12 mouse cellular contexts compared by ENCODE assay signal in genomic region chr14:60196884-60197283, GRCm38 (mm10). TPM values are rescaled to one million over a fixed set of nuclear protein-coding genes. Genes with fewer than 3 reads are reported as not detected.
A peak's percentile ranks its signal among the peaks of the same experiment; 100 is the strongest.
DNase-seq lines count a peak whose midpoint lies in the region; ATAC-seq lines count a peak whose summit lies in the region.
"Had no signal": no experiment of that assay in that cellular context is flagged by ENCODE, and none has a peak within 500 bp of the region (broad histone marks: within the 10 kb centered on the region; RNA-seq: fewer than 3 reads in every experiment).

TSS of gene Atp8a2 (minus strand) at chr14:60197179.

- peak; percentile 87 for ATAC-seq in frontal cortex, adult (ENCODE audit: low TSS enrichment)
- ATAC-seq in midbrain, embryonic 12.5 days (ENCODE audit: low FRiP score, low read depth) = no peak
- no peak for ATAC-seq in neural tube, embryonic 14.5 days (ENCODE audit: low read depth)
- no peak for ATAC-seq in megakaryocyte, adult 5-6 weeks (ENCODE audit: poor library complexity, severe bottlenecking)

- 86% methylated on average over 7 of the region's 7 CpGs for WGBS in midbrain, embryonic 12.5 days
- WGBS in midbrain, embryonic 10.5 days = 90% methylated on average over 7 of the region's 7 CpGs
- WGBS in neural tube, embryonic 14.5 days = 86% methylated on average over 7 of the region's 7 CpGs

- H3K9ac ChIP-seq in midbrain, embryonic 12.5 days (replicated peaks) = no peak within 1 kb of the TSS
- no peak within 1 kb of the TSS for H3K9ac ChIP-seq in neural tube, embryonic 14.5 days (replicated peaks; ENCODE audit: low read depth, low read length)
- H3K9ac ChIP-seq: kidney, embryonic 15.5 days had no signal

- no peaks in the 10 kb centered on the region for H3K4me1 ChIP-seq in midbrain, embryonic 12.5 days
- no peaks in the 10 kb centered on the region for H3K4me1 ChIP-seq in midbrain, embryonic 10.5 days
- no peaks in the 10 kb centered on the region for H3K4me1 ChIP-seq in neural tube, embryonic 14.5 days (ENCODE audit: control insufficient read depth, insufficient read depth, low read length)
- H3K4me1 ChIP-seq: kidney, embryonic 15.5 days had no signal

- no peak within 1 kb of the TSS for H3K4me3 ChIP-seq in midbrain, embryonic 12.5 days
- no peak within 1 kb of the TSS for H3K4me3 ChIP-seq in midbrain, embryonic 10.5 days
- H3K4me3 ChIP-seq in neural tube, embryonic 14.5 days (ENCODE audit: low read depth, low read length) = no peak within 1 kb of the TSS
- H3K4me3 ChIP-seq: kidney, embryonic 15.5 days had no signal

- no peaks in the 10 kb centered on the region for H3K27me3 ChIP-seq in midbrain, embryonic 12.5 days
- H3K27me3 ChIP-seq in midbrain, embryonic 10.5 days (ENCODE audit: low read depth, poor library complexity, severe bottlenecking) = no peaks in the 10 kb centered on the region
- no peaks in the 10 kb centered on the region for H3K27me3 ChIP-seq in neural tube, embryonic 14.5 days (ENCODE audit: control insufficient read depth, insufficient read depth, low read length)
- H3K27me3 ChIP-seq: kidney, embryonic 15.5 days had no signal

- H3K9me3 ChIP-seq in midbrain, embryonic 12.5 days = no peaks in the 10 kb centered on the region
- H3K9me3 ChIP-seq in midbrain, embryonic 10.5 days (replicated peaks) = no peaks in the 10 kb centered on the region
- no peaks in the 10 kb centered on the region for H3K9me3 ChIP-seq in neural tube, embryonic 14.5 days (ENCODE audit: control insufficient read depth, low read length)
- H3K9me3 ChIP-seq: kidney, embryonic 15.5 days had no signal

- DNase-seq in frontal cortex, postnatal 14 days (ENCODE audit: low spot score in 2 of 2) = no peak
- no peak for DNase-seq in midbrain, embryonic 10.5 days (ENCODE audit: low spot score)
- DNase-seq in layer of hippocampus, postnatal 14 days (ENCODE audit: low spot score in 2 of 2) = no peak
- DNase-seq in natural killer cell, adult 2 months (ENCODE audit: low spot score in 2 of 2) = no peak
- DNase-seq: adrenal gland, postnatal 25 days; cerebellum, postnatal 14 days; lung, postnatal 36 days had no signal

- H3K4me2 ChIP-seq in midbrain, embryonic 12.5 days (replicated peaks) = no peak within 1 kb of the TSS
- no peak within 1 kb of the TSS for H3K4me2 ChIP-seq in neural tube, embryonic 14.5 days (ENCODE audit: low read depth, low read length)
- H3K4me2 ChIP-seq: kidney, embryonic 15.5 days had no signal

- no peaks in the 10 kb centered on the region for H3K36me3 ChIP-seq in midbrain, embryonic 12.5 days
- H3K36me3 ChIP-seq in midbrain, embryonic 10.5 days = no peaks in the 10 kb centered on the region
- H3K36me3 ChIP-seq in neural tube, embryonic 14.5 days (ENCODE audit: control insufficient read depth, insufficient read depth, low read length) = no peaks in the 10 kb centered on the region
- H3K36me3 ChIP-seq: kidney, embryonic 15.5 days had no signal

- H3K27ac ChIP-seq in midbrain, embryonic 12.5 days (replicated peaks) = no peak within 1 kb of the TSS
- no peak within 1 kb of the TSS for H3K27ac ChIP-seq in midbrain, embryonic 10.5 days (replicated peaks)
- no peak within 1 kb of the TSS for H3K27ac ChIP-seq in neural tube, embryonic 14.5 days (ENCODE audit: low read depth, low read length)
- H3K27ac ChIP-seq: kidney, embryonic 15.5 days had no signal

RNA-seq across cellular contexts. Expression of gene Atp8a2, which starts in this region (rescaled TPM):
- polyA plus RNA-seq in midbrain, embryonic 12.5 days (2016; fragmentation: Nextera tagmentation; extraction: Ambion mirVana) = 16.1 and 18.1 TPM in 2 replicates
- polyA plus RNA-seq in midbrain, embryonic 10.5 days (2016; fragmentation: Nextera tagmentation; extraction: Ambion mirVana) = 2.5 and 5.2 TPM in 2 replicates
- total RNA-seq in layer of hippocampus, postnatal 14 days (2021) = 10 to 100 TPM; 51.4 to 61.8 TPM
- 50.0 and 51.5 TPM in 2 replicates for polyA plus RNA-seq in neural tube, embryonic 14.5 days (2014; fragmentation: Nextera tagmentation; extraction: Ambion mirVana)
- total RNA-seq in megakaryocyte, adult 5-6 weeks (2015) = 0.20 and 0.41 TPM in 2 replicates
- total RNA-seq in megakaryocyte, adult 5-6 weeks (2017) = 0.51 and 2.4 TPM in 2 replicates

Comparison
In these comparisons a context has a peak if more than half of its experiments do, and no peak if none do; other contexts are left out.
1. RNA of gene Atp8a2 (total RNA-seq): 51.4 to 61.8 TPM in layer of hippocampus, postnatal 14 days; 0.20 to 2.4 TPM in megakaryocyte, adult 5-6 weeks; every median in the first group is over 10 times any median in the second.